Mouse (Mus musculus): ENCODE data around the gene Fam171b.

Fam171b gene

GRCm38 (mm10) chr2:83812483-83813272 lies at the start of gene Fam171b:
Gene Fam171b, plus strand, starts transcription at chr2:83812636.
- DNase-seq: peak; percentile 62

- DNase-seq: peak; percentile 36
Observed at GRCm38 (mm10) chr2:83766058-83766457, 46.4 kb upstream of the Fam171b start.

GRCm38 (mm10) chr2:83766878-83767277 lies 45.6 kb upstream of the Fam171b start:
- DNase-seq: no peak

- no peak for DNase-seq
Observed at GRCm38 (mm10) chr2:83768311-83769047, 44.0 kb upstream of the Fam171b start.

- peak; percentile 54 for DNase-seq
Observed at GRCm38 (mm10) chr2:83771155-83771812, 41.2 kb upstream of the Fam171b start.

- DNase-seq: no peak
Observed at GRCm38 (mm10) chr2:83791330-83792073, 20.9 kb upstream of the Fam171b start.

- DNase-seq: no peak
Observed at GRCm38 (mm10) chr2:83792102-83792501, 20.3 kb upstream of the Fam171b start.

GRCm38 (mm10) chr2:83795766-83796165 lies 16.7 kb upstream of the Fam171b start:
- DNase-seq: no peak

GRCm38 (mm10) chr2:83797902-83798497 lies 14.4 kb upstream of the Fam171b start:
- no peak for DNase-seq

GRCm38 (mm10) chr2:83813273-83813892 lies 947 bp downstream of the Fam171b start:
- DNase-seq: no peak

- DNase-seq: no peak
Observed at GRCm38 (mm10) chr2:83814009-83814408, 1.6 kb downstream of the Fam171b start.

- DNase-seq: no peak
Observed at GRCm38 (mm10) chr2:83816147-83816546, 3.7 kb downstream of the Fam171b start.

GRCm38 (mm10) chr2:83825161-83825560 lies 12.7 kb downstream of the Fam171b start:
- no peak for DNase-seq

GRCm38 (mm10) chr2:83828895-83829539 lies 16.6 kb downstream of the Fam171b start:
- no peak for DNase-seq

- DNase-seq: no peak
Observed at GRCm38 (mm10) chr2:83832903-83833302, 20.5 kb downstream of the Fam171b start.

- no peak for DNase-seq
Observed at GRCm38 (mm10) chr2:83835313-83836070, 23.1 kb downstream of the Fam171b start.

- DNase-seq: no peak
Observed at GRCm38 (mm10) chr2:83848495-83848894, 36.1 kb downstream of the Fam171b start.

- no peak for DNase-seq
Observed at GRCm38 (mm10) chr2:83853423-83853822, 41.0 kb downstream of the Fam171b start.

- DNase-seq: no peak
Observed at GRCm38 (mm10) chr2:83856236-83856635, 43.8 kb downstream of the Fam171b start.

GRCm38 (mm10) chr2:83883850-83884420 lies 71.5 kb downstream of the Fam171b start:
- no peak for DNase-seq
